Mouse (Mus musculus) lung, postnatal 36 days (tissue): Measurements from ENCODE around the gene Suox.
"Not testable (repeated sequence)": the region's sequence is repeated elsewhere in the genome, so short reads cannot be mapped to it uniquely, and the experiment has no call there.

Experiments used
- DNase-seq: peaks from one replicate; pipeline ENCODE4 v3.0.0; 2022; ENCODE audit warnings: mixed read lengths

The Suox gene

DNA sequence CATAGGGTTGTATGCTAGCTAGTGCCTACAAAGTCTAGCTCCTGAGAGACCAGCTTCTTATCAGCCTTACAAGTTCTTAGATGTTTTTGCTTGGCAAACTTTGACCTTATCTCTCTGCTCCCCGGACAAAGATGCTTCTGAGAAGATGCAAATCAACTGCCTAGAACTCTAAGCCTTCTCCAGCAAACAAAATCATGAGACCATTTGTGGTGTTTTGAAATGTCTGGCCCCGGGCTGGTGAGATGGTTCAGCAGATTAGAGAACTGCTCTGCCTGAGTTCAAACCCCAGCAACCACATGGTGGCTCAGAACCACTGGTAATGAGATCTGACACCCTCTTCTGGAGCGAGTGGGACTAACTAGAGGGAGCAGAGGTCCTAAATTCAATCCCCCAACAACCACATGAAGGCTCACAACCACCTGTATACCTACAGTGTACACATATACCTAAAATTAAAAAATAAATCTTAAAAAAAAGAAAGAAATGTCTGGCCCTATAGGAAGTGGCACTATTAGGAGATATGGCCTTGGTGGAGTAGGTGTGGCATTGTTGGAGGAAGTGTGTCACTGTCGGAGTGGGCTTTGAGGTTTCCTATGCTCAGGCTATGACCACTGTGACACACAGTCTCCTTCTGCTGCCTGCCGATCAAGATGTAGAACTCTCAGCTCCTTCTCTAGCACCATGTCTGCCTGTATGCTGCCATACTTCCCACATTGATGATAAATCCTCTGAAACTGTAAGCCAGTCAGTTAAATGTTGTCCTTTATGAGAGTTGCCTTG lies 10.2 kb downstream of the Suox start:
- no peak for DNase-seq

DNA sequence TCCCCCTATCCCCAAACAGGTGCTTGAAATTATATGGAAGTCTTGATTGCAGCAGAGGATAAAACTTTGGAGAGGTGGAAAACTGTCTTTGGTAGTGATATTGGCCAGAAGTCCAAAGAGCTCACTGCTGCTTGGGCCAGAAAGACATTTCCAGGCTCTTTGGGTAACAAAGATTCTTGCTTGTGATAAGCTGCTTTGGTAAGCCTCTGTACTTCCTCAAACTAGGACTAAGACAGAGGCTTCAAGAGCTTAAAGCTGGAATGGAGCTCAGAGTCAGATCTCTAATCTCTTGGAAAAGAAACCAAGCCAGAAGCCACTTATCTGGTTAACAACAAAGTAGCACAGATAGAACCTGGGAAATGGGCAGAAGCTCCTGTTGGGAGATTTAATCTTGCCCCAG lies 11.4 kb downstream of the Suox start:
- DNase-seq, result no peak

DNA sequence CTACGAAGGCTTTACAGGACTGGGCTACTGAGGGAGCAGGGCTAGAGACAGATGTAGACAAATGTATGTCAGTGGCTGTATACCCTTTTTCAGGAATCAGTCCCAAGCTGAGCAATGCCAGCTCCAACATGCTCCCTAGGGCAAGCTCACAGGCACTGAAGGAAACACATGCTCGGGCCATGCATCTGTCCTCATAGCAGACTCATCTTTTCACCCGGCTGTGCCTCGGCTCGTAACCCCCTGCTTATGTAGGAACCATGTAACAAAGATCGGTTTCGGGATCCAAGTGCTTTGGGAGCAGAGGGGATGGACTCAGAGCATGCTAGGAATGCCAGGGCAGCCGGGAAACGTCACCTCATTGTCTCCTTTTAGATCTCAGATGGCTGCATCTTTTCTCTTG lies 14.4 kb downstream of the Suox start:
- DNase-seq, result no peak

DNA sequence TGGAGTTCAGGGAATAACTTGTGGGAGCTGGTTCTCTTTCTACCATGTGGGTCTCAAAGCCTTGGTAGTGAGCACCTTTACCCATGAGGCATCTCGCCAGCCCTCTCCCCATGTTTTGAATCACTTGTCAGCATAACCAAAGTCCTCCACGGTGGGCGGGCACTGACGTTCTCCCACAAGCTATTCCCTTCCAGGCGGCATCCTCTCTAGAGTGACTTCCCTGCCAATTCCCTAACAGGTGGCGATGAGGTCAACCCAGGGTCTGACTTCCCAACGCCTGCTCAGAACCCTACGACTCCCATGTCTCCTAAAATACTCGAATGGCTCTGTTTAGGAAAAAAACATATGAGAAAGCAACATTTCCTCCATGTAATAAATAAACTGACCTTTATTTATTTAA lies 16.0 kb downstream of the Suox start:
- no peak for DNase-seq

DNA sequence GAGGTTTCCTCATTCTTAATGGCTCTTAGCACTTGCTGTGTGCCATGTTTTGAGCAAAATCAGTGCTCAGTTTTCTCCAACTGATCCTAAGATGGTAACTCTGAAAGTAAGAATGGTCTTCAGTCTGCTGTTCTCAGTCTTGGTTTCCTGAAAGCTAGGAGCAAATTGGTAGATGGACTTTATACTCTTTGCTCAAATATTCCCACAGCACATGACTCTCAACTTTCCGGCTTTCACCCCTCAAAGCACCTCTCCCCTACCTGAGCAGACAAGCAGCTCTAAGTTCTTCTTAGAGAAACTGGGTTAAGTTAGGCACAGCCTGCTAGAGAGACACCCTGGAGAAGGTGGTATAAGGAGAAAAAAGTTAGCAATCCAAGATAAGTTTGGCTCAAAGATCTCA lies 17.1 kb downstream of the Suox start:
- DNase-seq, result no peak

DNA sequence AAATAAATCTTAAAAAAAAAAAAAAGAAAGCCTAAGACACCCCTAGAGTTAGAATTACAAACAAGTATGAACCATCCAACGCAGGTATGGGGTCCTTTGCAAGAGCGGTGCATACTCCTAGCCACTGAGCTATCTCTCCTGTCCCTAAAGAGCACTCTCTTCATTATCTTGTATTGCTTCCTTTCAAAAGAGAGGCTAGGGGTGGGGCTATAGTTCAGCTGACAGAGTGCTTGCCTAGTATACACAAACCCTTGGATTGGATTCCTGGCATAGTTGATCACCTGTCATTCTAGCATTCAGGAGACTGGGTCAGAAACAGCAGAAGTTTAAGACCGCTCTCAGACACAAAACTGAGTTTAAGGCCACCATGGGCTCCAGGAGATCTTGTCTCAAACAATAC lies 18.6 kb downstream of the Suox start:
- DNase-seq, result peak; percentile 55

DNA sequence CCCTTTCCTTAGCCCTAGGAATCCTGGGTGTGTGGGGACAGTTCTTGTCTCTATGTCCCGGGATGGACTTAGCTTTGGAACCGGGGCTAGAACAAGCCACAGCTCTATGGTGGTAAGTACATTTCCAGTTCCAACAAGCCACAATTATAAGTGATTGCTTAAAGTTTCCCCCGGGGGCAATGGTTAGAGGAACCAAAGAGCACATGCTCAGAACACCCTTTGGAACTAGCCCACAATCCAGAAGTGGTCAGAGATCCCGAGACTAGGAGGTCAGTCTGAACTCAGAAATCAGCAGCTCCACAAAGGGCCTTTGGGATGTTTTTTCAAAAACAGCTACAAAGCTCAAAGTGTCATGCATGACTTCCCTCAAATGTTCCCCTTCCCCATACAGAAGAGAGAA lies 20.0 kb downstream of the Suox start:
- DNase-seq, result no peak

DNA sequence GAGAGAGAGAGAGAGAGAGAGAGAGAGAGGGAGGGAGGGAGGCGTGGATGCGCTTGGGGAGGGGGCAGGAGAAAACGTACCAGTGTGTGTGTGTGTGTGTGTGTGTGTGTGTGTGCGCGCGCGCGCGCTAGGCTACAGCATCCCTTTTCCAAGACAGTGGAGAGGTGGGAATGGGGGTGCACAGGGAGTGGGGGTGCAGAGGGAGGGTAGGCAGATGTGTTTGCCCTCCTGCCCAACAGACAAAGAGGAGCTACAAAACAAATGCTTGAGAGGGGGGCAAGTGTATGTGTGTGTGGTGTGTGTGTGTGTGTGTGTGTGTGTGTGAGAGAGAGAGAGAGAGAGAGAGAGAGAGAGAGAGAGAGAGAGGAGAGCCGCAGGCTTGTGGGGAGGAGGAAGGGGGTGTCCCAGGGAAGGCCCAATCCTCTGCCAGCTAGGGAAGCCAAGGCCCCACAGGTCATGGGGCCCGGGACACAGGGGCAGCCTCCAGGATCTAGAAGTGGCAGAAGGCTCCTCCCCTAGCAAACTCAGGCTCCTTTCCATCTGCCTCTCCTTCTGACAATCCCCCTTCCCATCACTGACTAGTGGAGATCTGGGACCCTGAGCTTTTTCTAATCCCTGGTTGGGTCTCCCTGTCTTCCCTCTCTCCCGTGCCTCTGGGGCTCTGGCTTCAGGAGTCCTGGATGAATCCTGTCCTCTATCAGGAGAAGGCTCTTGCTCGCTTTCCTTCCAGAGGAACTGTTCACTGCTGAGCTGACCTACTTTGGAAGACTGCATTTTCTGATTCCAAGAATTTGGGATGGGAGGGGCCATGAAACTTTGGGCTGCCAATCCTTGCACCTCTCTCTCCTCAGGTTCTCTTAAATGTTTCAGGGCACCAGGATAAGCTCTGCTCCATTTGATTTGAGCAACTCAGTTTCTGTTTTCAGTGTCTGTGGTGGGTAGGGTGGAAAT lies 27.5 kb downstream of the Suox start:
- DNase-seq, result peak; percentile 19

DNA sequence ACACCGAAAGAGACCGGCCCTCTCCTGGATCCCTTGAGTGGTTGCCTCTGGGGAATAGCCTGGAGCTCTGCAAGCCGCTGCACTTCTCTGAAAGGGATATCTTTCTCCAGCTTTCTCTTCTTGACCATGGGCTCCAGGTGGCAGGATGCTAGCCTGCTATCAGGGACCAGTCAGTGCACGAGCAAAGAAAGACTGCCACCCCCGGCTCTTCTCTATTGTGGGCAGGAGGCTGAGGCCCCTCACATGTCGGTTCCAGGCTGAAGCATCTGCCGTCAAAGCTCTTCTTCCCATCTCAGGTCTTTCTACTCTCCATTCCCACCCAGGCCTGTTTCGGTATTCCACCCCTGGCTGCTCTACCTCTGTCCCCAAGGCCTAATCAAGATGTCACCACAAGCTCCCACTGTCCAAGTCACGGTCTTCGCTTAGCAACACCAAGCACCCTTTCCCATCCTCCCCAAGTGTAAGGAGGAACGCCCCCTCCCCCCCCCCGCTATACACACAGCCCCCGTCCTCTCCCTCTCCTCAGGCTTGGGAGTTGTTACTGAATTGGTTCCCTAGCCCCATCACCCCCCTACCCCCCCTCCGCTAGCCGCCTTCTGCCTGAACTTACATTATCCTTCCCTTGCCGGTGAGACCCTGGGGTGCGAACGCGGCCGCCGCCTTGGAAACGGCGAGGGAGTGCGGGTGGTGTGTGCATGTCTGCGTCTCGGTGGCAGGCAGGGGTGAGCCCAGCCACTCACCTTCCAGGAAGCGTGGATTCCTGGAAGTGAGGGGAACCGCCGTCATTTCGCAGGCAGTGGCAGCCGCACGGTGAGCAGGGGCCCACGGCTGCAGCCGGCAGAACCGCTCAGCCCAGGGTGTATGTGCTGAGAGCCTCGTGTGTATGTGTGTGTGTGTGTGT lies 28.5 kb downstream of the Suox start, which contains the start of gene Ikzf4:
TSS of gene Ikzf4 (minus strand) at position 881 of the 901 bp plus-strand sequence.
- DNase-seq, result peak; percentile 39

DNA sequence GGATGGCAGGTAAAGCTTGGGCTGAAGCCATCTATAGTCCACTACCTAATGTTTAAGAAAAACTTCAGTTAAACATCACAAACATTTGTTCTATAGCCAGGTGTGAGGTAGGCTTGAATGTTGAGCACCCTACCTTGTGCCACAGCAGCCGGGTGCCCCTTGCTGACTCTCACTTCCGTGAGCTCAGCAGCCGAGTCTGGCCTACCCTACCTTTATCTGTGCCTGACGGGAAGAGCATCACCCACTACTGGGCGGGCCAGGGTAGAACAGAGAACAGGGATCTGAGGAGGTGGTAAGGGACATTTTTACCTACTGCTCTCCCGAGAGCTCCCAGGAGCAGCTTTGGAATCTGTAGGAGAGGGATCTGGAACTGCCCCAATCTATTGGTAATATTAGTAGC lies 31.1 kb downstream of the Suox start:
- no peak for DNase-seq

DNA sequence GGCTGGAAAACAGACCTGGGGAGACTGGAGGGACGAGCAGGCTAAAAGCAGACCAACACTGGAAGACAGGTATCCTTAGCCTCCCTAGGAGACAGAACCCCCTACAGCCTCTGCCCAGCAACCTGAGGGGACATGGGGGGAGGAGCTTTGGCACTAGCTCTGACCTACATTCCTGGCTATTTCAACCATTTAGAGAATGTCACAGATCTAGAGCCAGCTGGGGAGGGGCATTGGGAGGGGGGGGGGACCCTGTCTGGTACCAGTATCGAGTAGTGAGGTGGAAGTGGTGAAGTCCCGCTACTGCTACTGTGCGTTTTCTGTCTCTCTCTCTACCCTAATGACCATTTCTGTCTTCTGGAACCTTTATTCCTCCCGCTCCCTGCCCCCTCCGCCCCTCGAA lies 32.0 kb downstream of the Suox start:
- no peak for DNase-seq

DNA sequence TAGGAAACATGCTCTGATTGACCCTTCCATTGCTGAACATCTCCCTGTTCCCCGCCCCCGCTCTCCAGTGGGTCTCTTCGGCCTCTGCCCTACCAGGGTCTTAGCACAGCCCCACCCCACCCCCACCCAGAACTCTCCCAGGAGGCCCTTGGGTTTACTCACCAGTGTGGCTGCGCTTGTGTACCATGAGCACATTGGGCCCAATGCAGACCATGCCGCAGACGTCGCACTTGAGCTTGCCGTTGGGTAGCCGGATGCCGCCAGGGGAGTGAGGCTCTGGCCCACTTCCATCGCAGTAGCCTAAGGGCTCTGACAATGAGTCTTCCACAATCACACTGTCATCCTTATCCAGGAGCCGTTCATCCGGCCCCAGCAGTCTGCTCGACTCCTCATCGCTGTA lies 33.0 kb downstream of the Suox start:
- DNase-seq, result no peak

DNA sequence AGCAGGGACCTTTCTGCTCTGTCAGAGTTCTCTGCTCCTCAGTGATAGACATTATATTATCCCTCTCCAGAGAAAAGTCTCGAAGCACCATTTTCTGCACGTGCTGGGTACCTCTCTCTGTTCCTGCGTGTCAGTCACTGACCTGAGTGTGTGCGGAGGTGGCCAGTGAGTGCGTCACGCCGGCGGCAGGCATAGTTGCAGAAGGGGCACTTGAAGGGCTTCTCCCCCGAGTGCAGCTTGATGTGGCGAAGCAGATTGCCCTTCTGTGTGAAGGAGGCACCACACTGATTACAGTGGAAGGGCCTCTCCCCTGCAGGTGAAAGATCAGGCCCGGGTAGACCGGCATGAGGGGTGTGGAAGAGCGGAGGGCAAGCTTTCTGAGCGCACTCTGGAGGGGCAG lies 33.9 kb downstream of the Suox start:
- no peak for DNase-seq

DNA sequence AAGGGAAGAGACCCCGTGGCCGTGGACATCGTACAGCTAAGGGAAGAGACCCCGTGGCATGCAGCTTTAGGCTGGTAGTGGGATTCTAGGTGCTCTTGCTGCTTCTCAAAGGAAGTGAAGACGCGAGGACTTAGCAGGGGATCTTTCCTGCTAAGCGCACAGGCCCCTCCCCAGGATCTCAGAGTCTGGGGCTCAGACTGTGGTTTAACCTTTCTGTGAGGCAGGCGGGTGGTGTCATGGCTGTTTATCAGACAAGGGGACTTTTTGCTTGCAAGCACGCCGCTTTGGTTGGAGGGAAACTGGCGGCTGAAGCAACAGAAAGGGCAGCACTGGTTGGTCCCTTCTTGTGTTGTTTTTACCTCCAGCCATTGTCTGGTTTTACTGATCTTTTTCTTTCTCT lies 36.9 kb downstream of the Suox start:
- no peak for DNase-seq

DNA sequence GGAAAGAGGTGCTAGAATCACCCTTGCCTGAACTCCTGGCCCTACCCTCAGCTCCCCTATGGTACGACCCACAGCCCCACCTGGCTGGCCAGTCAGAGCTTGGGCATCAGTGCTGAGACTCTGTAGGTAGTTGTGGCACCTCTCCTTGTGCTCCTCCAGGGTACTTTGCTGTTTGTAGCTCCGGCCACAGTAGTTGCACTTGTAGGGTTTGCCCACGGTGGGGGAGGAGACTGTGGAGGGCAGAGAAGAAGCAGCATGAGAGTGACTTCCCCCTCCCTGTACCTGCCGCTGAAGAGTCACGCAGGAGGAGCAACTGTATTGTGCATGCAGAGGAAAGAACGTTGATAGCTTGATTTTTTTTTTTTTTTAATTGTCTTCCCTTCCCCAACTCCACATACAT lies 37.3 kb downstream of the Suox start:
- no peak for DNase-seq

DNA sequence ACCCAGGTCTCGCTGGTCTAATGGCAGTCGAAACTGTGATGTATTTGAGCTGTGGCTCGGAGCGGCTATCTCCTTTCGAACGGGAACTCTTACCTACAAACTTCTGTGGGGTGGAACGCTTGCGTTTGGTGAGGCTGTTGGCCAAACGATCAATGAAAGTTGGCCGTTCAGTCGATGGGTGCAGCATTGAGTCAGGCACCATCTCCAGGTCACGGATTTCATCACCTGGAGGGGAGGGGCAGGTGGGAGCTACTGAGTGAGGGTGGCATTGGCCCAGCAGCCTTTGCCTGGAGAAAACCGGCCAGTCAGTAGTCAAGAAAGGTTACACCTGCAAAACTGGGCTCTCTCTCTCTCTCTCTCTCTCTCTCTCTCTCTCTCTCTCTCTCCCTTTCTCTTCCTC lies 38.2 kb downstream of the Suox start:
- DNase-seq, result no peak

DNA sequence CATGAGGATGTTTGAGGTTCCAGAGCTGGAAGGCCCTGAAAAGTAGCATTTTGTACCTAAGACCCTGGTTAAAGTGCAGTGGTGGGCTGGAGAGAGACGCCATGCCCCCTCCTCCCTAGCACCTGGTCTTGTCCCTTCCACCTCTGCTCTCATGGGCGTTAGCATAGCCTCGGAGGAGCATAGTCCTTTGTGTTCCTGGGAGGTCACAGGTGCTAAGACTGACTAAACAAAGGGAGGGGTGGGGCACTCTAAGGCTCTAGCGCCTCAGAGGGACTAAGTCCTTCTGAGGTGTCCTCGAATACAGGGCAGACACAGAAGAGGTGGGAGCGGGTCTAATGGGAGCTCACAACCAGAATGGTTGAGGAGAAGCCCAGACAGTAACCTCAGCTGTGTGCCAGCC lies 42.3 kb downstream of the Suox start:
- no peak for DNase-seq

DNA sequence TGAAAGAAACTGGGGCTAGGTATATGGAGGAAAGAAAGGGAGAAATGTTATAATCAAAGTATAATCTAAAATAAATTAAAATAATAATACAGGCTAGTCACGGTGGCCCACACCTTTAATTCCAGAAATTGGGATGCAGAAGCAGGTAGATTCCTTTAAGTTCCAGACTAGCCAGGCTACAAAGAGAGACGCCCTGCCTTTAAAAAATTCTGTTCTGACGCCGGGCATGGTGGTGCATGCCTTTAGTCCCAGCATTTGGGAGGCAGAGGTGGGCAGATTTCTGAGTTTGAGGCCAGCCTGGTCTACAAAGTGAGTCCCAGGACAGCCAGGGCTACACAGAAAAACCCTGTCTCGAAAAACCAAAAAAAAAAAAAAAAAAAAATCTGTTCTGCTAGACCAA lies 43.6 kb downstream of the Suox start:
- DNase-seq, result not testable (repeated sequence)

DNA sequence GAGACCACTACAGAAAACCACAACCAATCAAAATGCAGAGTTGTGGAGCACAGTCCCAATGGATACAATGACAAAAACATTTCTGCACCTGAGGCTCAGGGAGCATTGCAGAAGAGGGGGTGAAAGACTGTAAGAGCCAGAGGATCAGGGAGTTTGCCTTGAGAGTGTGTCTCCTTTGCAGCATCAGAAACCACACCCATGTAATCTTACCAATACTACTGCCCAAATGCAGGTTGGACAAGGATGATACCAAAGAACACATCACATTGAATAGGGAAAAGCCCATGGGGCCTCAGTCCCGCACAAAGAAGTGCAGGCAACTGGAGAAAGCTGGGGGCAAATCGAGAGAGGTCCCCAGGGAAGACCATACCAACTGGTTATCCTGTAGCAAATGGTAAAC lies 44.1 kb downstream of the Suox start:
- DNase-seq, result no peak

DNA sequence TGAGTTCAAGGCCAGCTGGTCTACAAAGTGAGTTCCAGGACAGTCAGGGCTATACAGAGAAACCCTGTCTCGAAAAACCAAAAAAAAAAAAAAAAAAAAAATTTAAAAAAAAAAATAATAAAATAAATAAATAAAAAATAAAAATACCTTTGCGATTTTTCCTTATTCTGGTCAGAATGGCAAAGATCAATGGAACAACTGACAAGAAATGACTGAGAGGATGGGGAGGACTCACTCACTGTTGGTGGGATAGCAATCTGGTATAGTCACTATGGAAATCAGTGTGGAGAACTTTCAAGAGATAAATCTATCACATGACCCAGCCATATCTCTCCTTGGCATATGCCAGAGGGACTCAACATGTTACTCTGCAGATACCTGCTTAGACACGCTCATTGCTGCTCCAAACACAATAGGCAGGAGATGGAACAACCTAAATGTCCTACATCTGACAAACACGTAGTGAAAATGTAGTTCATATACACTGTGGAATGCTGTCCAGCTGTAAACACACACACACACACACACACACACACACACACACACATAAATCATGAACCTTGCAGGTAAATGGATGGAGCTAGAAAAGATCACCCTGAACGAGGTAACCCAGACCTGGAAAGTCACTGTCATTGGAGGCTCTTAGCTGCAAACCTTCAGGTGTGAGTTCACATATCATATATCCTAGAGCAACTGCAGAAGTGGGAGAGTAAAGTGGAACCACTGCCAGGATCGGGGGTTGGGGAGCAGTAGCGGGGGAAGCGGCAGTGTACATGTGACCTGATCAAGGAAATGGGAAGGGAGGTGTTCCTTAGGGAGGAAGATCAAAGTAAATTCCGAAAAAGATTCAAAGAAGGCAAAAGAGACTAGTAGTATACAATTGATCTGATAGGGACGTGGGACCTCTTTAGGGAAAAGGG lies 46.2 kb downstream of the Suox start:
- DNase-seq, result no peak
